Mouse (Mus musculus) MEL (cell line): ENCODE results near the gene Itln1.

Experiments used
- CHD2 ChIP-seq: IDR thresholded peaks from 2 replicates; pipeline ENCODE4 v1.6.1; 2011; ENCODE audit warnings: low read length, improper control_type of control experiment
- CTCF ChIP-seq, 3 experiments: IDR thresholded peaks in 2 of 3; conservative IDR thresholded peaks in 1 of 3; 2 replicates each; pipeline ENCODE4 v1.5.1; 2011 to 2012; ENCODE audit warnings: low read length in 3 of 3, low read depth in 2 of 3, mild to moderate bottlenecking in 2 of 3, improper control_type of control experiment in 1 of 3, inconsistent platforms in 1 of 3, mixed read lengths in 1 of 3, moderate library complexity in 1 of 3; ENCODE audit not compliant: control insufficient read depth in 1 of 3, insufficient read depth in 1 of 3, poor library complexity in 1 of 3, severe bottlenecking in 1 of 3
- EP300 ChIP-seq, 2 experiments: IDR thresholded peaks; 2 replicates each; pipeline ENCODE4 v1.6.1; 2011; ENCODE audit warnings: improper control_type of control experiment in 2 of 2, low read length in 2 of 2, low read depth in 1 of 2, mild to moderate bottlenecking in 1 of 2
- POLR2A ChIP-seq, 2 experiments: IDR thresholded peaks; 2 replicates each; pipeline ENCODE4 v1.6.1; 2011 to 2012; ENCODE audit warnings: low read length in 2 of 2, mild to moderate bottlenecking in 2 of 2, control low read depth in 1 of 2, improper control_type of control experiment in 1 of 2, low read depth in 1 of 2, moderate library complexity in 1 of 2; ENCODE audit not compliant: control insufficient read depth in 1 of 2, insufficient read depth in 1 of 2, poor library complexity in 1 of 2
- POLR2AphosphoS5 ChIP-seq: IDR thresholded peaks from 2 replicates; pipeline ENCODE4 v1.6.1; 2012; ENCODE audit warnings: low read depth, borderline replicate concordance, mild to moderate bottlenecking, inconsistent platforms, low read length, moderate library complexity, mixed read lengths
- USF2 ChIP-seq, 2 experiments: IDR thresholded peaks; 2 replicates each; pipeline ENCODE4 v1.6.1; 2011 to 2012; ENCODE audit warnings: improper control_type of control experiment in 2 of 2, low read length in 2 of 2, borderline replicate concordance in 1 of 2, inconsistent platforms in 1 of 2, low read depth in 1 of 2, mild to moderate bottlenecking in 1 of 2; ENCODE audit not compliant: insufficient read depth in 1 of 2
- ZKSCAN1 ChIP-seq: IDR thresholded peaks from 2 replicates; pipeline ENCODE4 v1.6.1; 2012; ENCODE audit warnings: low read depth, mild to moderate bottlenecking, inconsistent platforms, low read length, improper control_type of control experiment, moderate library complexity

DNA sequence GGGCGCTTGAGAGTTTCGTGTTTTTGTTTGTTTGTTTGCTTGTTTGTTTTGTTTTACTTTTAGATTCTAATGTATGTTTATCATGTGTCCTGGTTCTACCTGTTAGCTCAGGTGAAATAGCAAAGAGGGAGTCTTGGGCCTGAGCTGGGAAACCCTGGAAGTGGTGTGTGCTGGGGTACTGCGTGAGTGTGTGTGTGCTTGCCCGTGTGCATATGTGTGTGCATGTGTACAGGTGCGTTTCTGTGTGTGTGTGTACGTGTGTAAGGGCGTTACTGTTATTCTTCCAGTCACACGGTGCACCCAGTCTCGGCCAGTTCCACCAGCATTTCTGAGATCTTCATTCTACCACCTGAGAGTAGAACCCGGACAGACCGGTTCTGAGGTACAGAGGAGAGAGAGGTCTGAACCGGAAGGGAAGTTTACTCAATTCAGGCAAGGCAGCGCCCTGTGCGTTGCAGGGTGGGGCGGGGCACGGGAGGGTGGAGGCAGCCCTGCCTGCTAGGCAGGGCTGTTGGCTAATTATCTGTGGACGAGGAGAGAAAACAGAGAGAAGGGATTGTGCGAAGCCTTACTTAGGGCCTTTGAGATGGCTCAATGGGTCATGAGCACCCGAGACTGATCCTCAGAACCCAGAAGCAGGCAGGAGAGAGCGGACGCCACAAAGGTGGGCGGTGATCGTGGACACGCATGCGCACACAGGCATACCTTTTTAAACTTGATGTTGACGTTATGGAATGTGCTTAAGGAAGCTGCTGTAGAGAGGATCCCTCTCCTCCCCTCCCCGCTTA is 57.1 kb downstream of the Itln1 start:
- TF ChIP-seq USF2 (IDR thresholded peaks at IDR 0.05; ENCODE audit: borderline replicate concordance in 1 of 2, insufficient read depth in 1 of 2, low read depth in 1 of 2, low read length in 2 of 2) (no peak), POLR2AphosphoS5 (no peak), CHD2 (no peak), ZKSCAN1 (no peak), CTCF (IDR thresholded peaks at IDR 0.05 in 2 of 3, conservative IDR thresholded peaks at IDR 0.05 in 1 of 3; ENCODE audit: control insufficient read depth in 1 of 3, insufficient read depth in 1 of 3, low read depth in 2 of 3, low read length in 3 of 3, poor library complexity in 1 of 3, severe bottlenecking in 1 of 3) (no peak), POLR2A (IDR thresholded peaks at IDR 0.05; ENCODE audit: control insufficient read depth in 1 of 2, insufficient read depth in 1 of 2, low read depth in 1 of 2, low read length in 2 of 2, poor library complexity in 1 of 2) (peak; percentile 58 to 75; a peak in 3 of 4 replicates), EP300 (IDR thresholded peaks at IDR 0.05; ENCODE audit: low read depth in 1 of 2, low read length in 2 of 2) (no peak)
